Mouse (Mus musculus) testis, postnatal 10 days (tissue): ENCODE data around the gene Rara.
A peak's percentile ranks its signal among the peaks of the same experiment; 100 is the strongest.
"Not testable (repeated sequence)": the region's sequence is repeated elsewhere in the genome, so short reads cannot be mapped to it uniquely, and the experiment has no call there.

Experiments used
- DNase-seq: peaks from one replicate; pipeline ENCODE4 v3.0.0; 2021; ENCODE audit warnings: low spot score

Gene Rara

DNA sequence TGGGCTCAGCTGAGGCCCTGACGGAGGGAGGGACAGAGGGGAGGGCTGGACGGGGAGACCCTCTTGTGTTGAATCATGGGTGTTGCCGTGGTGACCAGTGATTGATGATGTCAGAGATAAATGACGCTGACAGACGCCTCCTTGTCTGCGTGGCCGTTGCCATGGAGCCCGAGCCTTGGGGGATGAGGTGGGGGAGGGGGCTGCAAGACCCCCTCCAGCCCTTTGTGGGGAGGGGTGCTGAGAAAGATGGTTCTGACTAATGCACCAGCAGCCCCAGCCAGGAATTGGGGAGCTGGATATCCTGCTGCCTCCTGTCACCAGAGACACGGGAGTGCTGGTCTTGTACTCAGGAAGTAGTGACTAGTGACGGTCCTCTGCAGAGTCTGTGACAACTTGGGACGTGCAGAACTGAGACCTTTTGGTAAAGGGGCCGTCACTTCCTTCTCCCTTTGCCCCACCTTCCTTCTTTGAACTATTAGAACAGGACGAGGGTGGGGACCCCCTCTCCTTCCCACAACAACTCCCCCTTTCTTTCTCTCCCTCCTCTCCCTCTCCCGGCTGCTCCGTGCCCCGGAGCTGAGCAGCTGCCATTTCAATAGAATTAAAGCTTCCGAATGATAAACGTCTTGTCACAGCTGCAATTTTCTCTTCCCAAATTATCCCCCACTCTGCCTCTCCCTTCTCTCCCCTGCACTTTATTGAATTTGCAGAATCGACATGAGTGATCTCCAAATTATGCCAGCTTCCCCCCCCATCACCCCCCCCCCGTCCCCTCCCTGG is 41.3 kb downstream of the Rara start:
- DNase-seq: no peak

DNA sequence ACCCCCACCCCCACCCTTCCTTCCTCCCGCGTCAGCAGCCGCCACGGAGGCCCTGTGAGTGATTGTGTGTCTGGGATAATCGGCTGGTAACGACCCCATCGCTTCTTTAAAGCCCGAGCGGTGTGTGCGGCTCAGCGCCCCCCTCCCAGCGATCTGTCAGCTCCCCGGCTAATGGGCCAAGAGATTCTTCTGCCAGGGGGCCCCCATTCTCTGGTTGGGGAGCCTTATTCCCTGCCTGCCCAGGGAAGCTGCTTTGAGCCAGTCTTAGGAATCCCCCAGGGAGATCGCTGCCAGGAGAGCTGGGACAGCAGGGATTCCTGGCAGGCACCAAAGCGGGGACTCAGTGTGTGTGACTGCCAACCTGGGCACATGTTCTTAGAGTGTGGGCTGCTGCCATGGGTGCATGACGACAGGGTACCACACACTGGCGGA is 41.9 kb downstream of the Rara start:
- no peak for DNase-seq

DNA sequence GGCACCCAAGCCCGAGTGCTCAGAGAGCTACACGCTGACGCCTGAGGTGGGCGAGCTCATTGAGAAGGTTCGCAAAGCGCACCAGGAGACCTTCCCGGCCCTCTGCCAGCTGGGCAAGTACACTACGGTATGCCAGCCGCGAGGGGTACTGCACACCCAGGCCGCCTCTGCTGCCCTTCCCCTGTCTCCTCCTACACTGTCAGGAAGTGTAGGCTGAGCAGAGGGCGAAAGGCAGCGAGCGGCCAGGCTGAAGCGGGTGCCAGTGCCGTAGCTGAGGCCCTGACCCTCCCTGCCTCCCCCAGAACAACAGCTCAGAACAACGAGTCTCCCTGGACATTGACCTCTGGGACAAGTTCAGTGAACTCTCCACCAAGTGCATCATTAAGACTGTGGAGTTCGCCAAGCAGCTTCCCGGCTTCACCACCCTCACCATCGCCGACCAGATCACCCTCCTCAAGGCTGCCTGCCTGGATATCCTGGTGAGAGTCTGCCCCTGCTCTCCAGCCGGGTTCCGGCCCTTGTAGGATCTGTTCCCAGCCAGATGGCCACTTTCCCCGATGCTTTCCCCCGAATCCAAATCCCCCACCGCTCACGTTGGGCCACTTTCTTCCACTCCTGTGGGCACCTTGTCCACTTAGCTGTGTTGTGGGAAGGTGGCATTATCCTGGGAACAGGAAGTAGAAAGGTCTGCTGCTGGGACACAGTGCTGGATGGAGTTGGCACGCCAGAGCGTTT is 42.7 kb downstream of the Rara start:
- DNase-seq: peak; percentile 78

DNA sequence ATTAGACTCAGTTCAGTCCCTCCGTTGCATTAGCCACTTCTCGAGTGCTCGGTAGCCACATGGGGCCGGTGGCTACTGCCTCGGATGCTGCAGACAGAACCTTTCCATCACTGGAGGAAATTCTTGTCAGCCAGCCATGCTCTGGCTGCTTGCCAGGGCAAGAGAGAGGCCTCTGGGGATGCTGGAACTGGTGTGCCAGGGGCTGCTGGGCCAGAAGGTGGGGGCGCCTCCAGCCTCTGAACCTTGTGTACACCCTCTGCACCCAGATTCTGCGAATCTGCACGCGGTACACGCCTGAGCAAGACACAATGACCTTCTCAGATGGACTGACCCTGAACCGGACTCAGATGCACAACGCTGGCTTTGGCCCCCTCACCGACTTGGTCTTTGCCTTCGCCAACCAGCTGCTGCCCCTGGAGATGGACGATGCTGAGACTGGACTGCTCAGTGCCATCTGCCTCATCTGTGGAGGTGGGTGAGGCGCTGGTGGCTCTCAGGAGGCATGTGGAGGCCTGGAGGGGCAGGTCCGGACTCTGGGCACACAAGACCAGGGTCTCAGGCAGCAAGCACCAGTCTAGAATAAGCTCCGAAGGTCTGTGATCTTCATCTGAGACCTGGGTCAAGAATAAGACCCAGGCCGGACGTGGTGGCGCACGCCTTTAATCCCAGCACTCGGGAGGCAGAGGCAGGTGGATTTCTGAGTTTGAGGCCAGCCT is 43.9 kb downstream of the Rara start:
- peak; percentile 83 for DNase-seq

DNA sequence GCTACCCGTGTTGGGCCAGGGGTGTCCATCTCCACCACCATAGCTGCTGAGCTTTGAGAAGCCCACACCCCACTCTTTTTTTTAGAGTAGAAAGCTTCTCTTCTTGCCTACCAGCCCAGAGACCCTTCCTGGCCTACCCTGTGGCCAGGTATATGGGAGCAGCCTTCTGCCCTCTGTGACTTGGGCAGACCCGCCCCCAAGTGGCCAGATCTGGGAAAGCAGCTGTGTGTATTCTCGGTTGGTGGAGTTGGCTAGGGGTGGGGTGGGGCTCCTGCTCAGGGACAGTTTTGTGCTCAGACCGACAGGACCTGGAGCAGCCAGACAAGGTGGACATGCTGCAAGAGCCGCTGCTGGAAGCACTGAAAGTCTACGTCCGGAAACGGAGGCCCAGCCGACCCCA is 44.6 kb downstream of the Rara start:
- DNase-seq: peak; percentile 94

DNA sequence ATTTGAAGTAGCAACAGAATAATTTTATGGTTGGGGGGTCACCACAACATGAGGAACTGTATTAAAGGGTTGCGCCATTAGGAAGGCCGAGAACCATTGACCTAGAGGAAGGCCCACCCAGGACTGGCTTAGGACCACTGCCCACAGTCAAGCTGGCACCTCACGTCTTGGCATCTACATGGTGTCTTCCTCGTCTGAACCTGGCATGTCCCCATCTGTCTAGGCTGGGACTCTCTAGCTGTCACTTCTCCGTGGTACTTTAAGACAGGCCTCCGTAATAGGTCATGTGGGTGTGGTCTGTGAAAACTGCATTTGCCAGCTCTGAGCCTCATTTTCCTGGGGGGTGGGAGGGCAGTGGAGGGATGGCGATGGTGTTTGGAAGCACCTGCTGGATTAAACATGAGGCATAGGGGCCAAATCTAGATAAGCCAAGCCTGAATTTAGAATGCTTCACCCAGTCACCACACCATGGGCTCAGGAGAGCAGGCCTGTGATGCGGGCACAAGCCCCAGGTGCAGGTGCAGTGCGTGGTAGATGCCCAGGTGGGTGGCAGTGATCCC is 45.3 kb downstream of the Rara start:
- DNase-seq: no peak

DNA sequence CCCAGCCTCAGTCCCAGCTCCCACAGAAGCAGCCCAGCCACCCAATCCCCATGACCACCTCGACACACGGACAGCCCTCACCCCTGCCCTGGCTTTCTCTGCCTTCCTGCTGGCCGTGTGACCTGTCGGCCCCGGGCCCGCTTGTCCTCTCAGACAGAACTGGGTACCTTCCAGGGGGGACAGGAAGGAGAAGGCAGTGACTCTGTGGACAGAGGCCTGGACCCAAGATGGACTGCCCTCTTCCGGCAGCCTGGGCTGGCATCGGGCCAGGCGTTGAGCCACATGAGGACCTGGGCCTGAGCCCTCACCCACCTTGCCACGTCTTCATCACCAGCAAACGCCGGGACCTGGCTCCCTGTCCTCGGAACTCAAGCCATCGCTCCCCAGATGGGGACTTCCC is 46.0 kb downstream of the Rara start:
- peak; percentile 75 for DNase-seq

DNA sequence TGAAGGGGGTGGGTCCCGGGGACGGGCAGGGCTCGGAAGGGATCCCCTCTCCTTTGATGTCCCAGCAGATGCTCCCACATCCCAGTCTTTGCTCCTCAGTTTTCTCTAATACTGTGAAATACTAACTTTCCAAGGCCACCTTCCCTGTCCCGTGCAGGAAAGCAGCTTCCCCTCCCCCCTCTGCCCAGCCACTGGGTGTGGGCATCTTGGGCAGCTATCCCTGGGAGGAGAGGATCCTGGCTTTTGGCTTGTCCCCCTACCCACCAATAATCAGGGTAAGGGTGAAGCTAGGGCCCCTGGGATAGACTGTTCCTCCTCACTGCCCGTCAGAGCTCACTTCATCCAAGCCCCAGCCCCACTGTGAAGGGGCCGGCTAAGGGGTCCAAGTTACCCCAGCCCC is 46.6 kb downstream of the Rara start:
- peak; percentile 62 for DNase-seq

DNA sequence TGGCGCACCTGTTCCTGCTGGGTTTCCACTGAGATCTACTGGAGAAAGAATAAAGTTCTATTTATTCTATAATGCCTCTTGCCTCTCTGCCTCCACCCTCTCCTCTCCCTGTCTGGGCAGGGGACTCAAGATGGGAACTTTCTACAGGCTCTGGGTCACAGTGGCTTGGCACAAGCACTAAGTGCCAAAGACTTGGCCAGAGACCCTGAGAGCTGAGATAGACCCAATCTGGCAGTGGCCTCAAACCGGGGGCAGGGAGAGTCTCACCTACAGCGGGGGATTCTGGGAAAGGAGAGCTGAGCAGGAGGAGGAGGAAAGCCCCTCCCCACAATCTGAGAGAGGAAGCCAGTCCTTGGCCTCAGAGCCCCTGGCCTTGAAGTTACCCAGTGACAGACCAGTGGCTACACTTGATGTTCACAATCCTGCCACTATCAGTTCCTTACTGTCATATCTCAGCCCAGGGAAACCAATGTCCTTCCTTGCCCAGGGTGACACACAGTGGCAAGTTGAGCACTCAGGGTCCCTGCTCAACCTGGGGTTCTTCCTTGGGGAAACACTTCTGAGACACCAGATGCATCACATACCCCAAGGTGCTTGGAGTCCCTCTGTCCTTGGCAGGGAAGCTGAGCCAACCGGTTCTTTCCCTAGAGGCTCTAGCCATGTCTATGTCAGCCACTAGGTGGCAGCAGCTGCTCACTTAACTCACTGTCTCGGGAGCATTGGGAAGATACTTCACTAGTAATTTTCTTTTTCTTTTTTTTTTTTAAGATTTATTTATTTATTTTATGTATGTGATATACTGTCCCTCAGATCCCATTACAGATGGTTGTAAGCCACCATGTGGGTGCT is 47.5 kb downstream of the Rara start:
- peak; percentile 89 for DNase-seq

DNA sequence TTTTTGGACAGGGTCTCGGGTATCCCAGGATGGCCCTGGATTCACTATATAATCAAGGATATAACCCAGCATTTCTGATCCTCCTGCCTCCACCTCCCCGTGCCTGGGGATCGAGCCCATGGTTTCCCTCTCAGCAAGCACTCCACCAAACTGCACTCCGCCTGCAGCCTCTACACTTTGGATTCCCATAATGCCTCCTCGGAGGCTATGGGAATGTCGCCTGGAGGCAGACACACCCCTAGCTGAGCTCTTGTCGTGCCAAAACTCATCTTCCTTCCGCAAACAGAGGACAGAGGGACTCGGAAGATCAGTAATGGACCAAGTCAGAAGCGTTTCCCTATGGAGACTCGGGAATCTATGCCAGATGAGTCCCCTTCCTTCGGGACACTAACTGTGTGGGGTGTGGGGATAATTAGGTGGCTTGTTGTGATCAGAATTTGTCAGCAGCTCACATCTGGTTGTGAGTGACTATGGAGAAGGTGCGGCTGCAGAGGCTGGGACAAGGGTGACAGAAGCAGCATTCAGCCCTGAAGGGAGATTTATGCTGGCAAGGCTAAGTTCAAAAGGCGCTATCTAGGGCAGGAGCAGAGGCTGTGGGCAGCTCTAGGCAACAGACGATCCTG is 51.0 kb downstream of the Rara start:
- DNase-seq: peak; percentile 38

DNA sequence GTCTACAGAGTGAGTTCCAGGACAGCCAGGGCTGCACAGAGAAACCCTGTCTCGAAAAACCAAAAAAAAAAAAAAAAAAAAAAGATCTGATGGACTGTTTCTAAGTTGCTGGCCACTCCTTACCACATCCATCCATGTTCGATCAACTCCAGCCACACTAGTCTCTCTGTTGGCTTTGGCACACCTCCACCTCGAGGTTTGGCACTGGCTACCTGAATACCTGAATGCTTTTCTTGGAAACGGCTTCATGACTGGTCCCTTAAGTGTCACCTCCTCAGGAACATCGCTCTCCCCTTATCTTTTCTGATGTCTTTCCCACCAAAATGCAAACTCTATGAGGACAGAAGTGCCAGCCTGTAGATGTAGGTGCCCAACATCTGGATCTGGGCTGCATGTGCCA is 51.7 kb downstream of the Rara start:
- no peak for DNase-seq

DNA sequence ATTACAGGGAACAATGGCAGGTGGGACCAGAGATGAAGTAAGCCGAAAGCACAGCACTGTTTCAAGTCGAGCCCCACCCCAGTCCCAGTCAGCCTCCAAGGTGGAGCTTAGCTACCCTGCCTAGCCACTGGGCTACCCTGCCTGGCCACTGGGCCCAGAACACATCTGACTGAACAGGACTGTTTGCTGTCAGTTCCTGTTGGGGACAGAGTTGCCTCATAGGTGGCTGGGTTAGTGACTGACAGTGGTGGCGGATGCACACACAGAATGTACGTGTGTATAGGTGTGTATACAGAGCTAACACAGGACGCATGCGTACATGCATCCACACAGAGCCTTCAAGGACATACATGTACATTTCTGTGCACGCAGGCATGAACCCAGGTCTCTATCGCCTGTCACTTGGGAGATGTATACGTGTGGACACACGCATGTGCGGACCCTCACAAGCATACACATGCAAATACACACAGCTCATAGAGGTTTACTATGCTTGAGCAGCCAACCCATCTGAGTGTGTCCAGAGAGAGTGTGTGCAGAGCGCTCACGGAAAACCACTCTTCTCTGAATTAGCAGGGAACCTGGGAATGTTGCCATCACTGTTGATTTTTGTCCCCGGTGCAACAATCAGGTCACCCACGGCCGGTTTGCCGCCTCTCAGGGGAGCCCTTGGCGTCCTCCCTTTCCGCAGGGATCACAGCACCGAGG is 53.8 kb downstream of the Rara start:
- no peak for DNase-seq

DNA sequence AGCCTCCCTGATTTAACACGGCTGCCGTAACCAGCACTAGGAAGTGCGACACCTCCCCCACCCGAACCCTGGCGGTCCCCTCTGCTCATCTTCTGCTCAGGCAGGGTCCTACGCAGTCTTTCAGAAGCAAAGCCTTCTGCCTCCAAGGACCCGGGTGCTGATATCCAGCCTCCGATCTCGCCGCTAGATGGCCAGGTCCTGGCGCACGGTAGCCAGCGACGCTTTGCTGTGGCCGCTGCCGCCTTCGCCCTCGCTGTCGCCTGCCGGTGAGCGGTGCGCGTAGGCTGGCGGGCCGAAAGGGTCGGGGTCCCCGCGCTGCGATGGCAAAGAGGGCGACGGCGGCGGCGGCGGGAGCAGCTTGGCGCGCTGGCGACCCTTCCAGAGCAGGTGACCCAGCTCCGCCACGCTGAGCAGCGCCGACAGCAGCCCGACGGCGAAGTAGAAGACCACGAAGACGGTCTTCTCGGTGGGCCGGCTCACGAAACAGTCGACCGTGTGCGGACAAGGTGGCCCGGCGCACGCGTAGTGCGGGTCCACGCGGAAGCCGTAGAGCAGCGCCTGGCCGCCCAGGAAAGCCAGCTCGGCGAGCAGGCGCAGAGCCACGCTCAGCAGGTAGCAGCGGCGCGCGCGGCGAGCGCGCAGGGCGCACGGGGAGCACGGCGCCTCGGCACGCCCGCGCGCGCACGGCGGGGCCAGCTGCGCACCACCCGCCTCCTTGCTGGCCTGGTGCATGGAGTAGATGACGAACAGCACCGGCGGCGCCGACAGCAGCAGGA is 54.6 kb downstream of the Rara start:
- peak; percentile 77 for DNase-seq

DNA sequence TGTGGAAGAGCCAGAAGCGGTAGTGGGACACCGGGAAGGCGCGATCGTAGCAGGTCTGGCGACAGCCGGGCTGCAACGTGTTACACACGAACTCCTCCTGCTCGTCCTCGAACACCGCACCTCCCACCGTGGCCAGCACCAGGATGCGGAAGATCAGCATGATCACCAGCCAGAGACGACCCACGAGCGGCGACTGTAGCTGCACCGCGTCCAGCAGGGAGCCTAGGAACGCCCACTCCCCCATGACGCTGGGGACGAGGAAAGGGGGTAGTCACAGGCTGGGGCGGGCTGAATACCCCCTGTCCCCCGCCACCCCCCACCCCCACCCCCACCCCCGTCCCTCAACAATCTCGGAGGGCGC is 55.1 kb downstream of the Rara start, which contains the start of gene Gjd3:
Gene Gjd3, minus strand, starts transcription at position 244 of the 361 bp plus-strand sequence.
- DNase-seq: no peak

DNA sequence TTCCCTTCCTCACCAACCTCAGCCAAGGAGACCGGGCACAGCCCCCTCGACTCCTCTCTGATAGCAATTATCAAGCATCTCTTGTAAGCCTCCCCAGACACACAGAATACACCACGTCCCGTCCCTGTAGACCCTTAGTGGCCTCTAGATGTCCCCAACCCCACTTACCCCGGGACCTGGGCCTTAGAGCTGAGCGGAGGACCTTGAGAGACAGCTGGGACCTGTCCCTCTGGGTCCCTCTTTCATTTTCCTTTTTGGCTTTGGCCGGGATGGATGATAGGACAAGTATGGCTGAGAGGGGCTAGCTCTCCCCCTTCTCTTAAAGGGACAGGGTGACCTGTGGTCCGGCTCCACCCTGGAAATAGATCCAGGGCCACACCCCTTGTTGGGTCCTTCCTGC is 55.9 kb downstream of the Rara start:
- no peak for DNase-seq

DNA sequence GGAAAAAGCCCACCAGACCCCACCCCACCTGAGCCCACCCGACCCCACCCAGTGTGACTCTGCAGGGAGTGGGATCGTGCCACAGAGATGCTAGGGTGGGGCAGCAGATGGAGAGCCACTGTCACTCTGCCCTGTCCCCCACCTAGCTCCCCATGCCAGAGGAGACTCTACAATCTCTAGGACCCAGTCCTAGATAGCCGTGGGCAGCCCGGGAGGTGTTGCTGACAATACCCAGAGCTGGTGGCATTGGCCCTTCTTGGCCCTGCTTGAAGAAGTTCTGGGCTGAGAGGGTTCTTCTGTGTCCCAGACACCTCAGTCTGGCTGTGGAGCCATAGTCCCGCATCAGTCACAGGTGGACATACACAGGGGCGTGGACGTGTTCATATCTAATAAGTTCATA is 57.9 kb downstream of the Rara start:
- DNase-seq: no peak

DNA sequence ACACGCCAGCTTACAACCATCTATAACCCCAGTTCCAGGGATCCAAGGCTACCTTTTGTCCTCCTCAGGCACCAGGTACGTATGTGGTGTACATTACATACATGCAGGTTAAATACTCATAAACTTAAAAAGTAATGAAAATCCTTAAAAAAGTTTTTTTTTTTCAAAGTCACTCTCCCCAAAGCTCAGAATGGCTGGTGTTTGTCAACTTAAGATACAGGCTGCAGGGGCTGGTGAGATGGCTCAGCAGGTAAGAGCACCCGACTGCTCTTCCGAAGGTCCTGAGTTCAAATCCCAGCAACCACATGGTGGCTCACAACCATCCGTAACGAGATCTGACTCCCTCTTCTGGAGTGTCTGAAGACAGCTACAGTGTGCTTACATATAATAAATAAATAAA is 60.6 kb downstream of the Rara start:
- not testable (repeated sequence) for DNase-seq

DNA sequence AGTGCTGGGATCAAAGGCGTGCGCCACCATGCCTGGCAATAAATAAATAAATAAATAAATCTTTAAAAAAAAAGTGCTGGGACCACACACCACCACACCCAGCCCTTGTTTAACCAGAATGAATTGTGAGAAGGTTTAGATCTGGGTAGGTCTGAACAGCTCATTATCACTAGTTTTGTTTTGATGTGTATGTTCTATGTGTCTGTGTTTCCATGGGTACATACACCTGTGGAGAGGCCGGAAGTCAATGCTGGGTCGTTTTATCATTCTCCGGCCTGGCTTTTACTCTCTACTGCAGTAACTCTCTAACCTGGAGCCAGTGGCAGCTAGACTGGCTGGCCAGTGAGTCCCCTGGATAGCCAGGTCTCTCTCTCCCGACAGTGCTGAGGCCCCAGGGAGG is 63.2 kb downstream of the Rara start:
- DNase-seq: no peak

DNA sequence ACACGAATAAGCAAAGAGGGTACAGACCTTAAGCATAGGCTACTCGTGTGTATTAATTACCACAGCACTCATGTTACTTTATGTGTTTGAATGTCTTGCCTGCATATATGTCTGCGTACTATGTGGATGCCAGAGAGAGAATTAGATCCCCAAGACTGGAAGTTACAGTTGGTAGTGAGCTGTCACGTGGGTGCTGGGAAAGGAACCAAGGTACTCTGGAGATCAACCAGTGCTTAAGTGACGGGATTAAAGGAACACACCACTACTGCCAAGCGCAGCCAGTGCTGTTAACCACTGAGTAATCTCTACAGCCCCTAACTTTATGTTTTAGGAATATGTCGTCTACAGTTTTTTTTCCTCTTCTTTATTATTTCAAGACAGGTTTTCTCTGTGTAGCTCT is 68.4 kb downstream of the Rara start:
- no peak for DNase-seq

DNA sequence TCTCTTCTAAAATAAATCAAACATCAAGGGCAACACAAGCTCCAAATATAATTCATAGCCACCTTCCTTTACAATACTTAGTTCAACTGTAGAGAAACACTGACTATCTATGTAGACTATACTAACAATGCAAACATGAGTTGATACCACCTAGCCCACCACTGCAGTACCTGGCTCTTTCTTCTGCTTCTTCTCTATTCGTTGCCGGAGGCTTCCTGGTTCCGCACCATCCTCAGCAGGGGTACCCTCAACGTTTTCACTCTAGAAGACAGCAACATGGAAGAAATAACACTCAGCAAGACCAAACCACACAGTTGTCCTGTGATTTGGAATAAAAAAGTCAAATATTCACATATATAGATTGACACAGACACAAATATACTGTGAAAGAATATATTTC is 70.0 kb downstream of the Rara start:
- DNase-seq: no peak
